Mouse (Mus musculus) stomach, postnatal 0 days (tissue): ENCODE data around the gene Gm49416. TPM values are rescaled to one million over a fixed set of nuclear protein-coding genes. Genes with fewer than 3 reads are reported as not detected.
"Not testable (repeated sequence)": the region's sequence is repeated elsewhere in the genome, so short reads cannot be mapped to it uniquely, and the experiment has no call there.

Experiments used
- ATAC-seq: fragments of 200-750 bp; cut with Nextera tagmentation; 2 replicates; pipeline ENCODE4 v1.8.0; 2017; ENCODE audit not compliant: low FRiP score, low TSS enrichment
- DNase-seq: peaks from one replicate; pipeline ENCODE4 v3.0.0-alpha.2; 2016; ENCODE audit warnings: low spot score
- H3K27ac ChIP-seq: fragments of 300-500 bp; sonication (generic); replicated peaks from 2 replicates; pipeline ENCODE4 v1.5.1; 2014; ENCODE audit warnings: mild to moderate bottlenecking, control low read depth
- H3K27me3 ChIP-seq: fragments of 300-500 bp; sonication (generic); 2 replicates; pipeline ENCODE4 v1.6.1; 2014; ENCODE audit warnings: low read length; ENCODE audit not compliant: control insufficient read depth, insufficient read depth
- H3K36me3 ChIP-seq: fragments of 300-500 bp; sonication (generic); 2 replicates; pipeline ENCODE4 v1.6.1; 2014; ENCODE audit warnings: low read length, mixed read lengths; ENCODE audit not compliant: control insufficient read depth, insufficient read depth
- H3K4me1 ChIP-seq: fragments of 300-500 bp; sonication (generic); replicated peaks from 2 replicates; pipeline ENCODE4 v1.6.1; 2014; ENCODE audit warnings: antibody characterized with exemption; ENCODE audit not compliant: control insufficient read depth, insufficient read depth
- H3K4me2 ChIP-seq: fragments of 300-500 bp; sonication (generic); replicated peaks from 2 replicates; pipeline ENCODE4 v1.6.1; 2014; ENCODE audit warnings: low read depth, mild to moderate bottlenecking, control low read depth, moderate library complexity
- H3K4me3 ChIP-seq: fragments of 300-500 bp; sonication (generic); 2 replicates; pipeline ENCODE4 v1.5.1; 2014; ENCODE audit warnings: low read depth, low read length, control low read depth
- H3K9ac ChIP-seq: fragments of 300-500 bp; sonication (generic); 2 replicates; pipeline ENCODE4 v1.6.1; 2014; ENCODE audit warnings: mild to moderate bottlenecking, low read length, control low read depth, mixed read lengths
- H3K9me3 ChIP-seq: fragments of 300-500 bp; sonication (generic); 2 replicates; pipeline ENCODE4 v1.6.1; 2016; ENCODE audit warnings: low read length; ENCODE audit not compliant: control insufficient read depth
- CTCF ChIP-seq: IDR thresholded peaks from 2 replicates; pipeline ENCODE4 v1.5.1; 2016; ENCODE audit warnings: antibody characterized with exemption, low read depth, mild to moderate bottlenecking, moderate library complexity
- EP300 ChIP-seq: optimal IDR thresholded peaks from 2 replicates; pipeline ENCODE3; 2016; ENCODE audit warnings: antibody characterized with exemption
- WGBS: fragments of 180-500 bp; shearing (Covaris S2); extraction: QIAGEN DNeasy Blood & Tissue Kit; methylation state at CpG from one replicate; pipeline ENCODE4 v1.1.7; 2014; 5-methylcytosine and 5-hydroxymethylcytosine counted together
- polyA plus RNA-seq: library from polyadenylated mRNA; unstranded; fragments of >200 nt; fragmentation: Nextera tagmentation; extraction: Ambion mirVana; gene quantifications from 2 replicates; pipeline ENCODE4 v1.2.1, GENCODE M21; 2015

Gm49416 gene
- polyA plus RNA-seq, 1 experiment from 2014 or later, result not detected

GRCm38 (mm10) chr19:8883616-8884015 is 5.1 kb upstream of the Gm49416 start, which contains the start of the genes Lbhd1 and Gm49403:
Gene Lbhd1, plus strand, starts transcription at chr19:8883732.
Gene Gm49403, plus strand, starts transcription at chr19:8883930.
- H3K9me3 ChIP-seq, result no peaks in the 10 kb centered on the region
- no peak within 1 kb of the TSS for H3K4me2 ChIP-seq
- TF ChIP-seq EP300 (no peak), CTCF (no peak)
- H3K36me3 ChIP-seq, result no peaks in the 10 kb centered on the region
- ATAC-seq (no peak), DNase-seq (no peak)
- H3K27ac ChIP-seq, result no peak within 1 kb of the TSS
- no peak within 1 kb of the TSS for H3K9ac ChIP-seq
- H3K4me3 ChIP-seq, result no peak within 1 kb of the TSS
- WGBS, result 80% methylated on average over 3 of the region's 3 CpGs
- no peaks in the 10 kb centered on the region for H3K27me3 ChIP-seq
- peaks cover 4% of the 10 kb centered on the region; the same call in 1 of the 2 replicates for H3K4me1 ChIP-seq

GRCm38 (mm10) chr19:8886916-8887584 is 1.7 kb upstream of the Gm49416 start:
- DNase-seq, result no peak

GRCm38 (mm10) chr19:8887585-8888463 is 902 bp upstream of the Gm49416 start:
- ATAC-seq (no peak), DNase-seq (peak; percentile 19)
- H3K9ac ChIP-seq, result peak overlapping the region; percentile 78
- peak overlapping the region; percentile 75 for H3K27ac ChIP-seq
- no peaks in the 10 kb centered on the region for H3K9me3 ChIP-seq
- H3K4me3 ChIP-seq, result peak overlapping the region; percentile 69
- WGBS, result 14% methylated on average over 19 of the region's 19 CpGs
- no peaks in the 10 kb centered on the region for H3K36me3 ChIP-seq
- no peaks in the 10 kb centered on the region for H3K27me3 ChIP-seq
- TF ChIP-seq CTCF (no peak), EP300 (no peak)
- H3K4me2 ChIP-seq, result peak overlapping the region; percentile 63
- H3K4me1 ChIP-seq, result peaks cover 4% of the 10 kb centered on the region; the same call in 1 of the 2 replicates

More at GRCm38 (mm10) chr19:8886916-8887584, 1.7 kb upstream of the Gm49416 start:
- Histone ChIP-seq H3K27me3 (no peaks in the 10 kb centered on the region), H3K9ac (no peak overlapping the region), H3K9me3 (no peaks in the 10 kb centered on the region), H3K27ac (no peak overlapping the region; the same call in 1 of the 2 replicates), H3K4me2 (no peak overlapping the region; the same call in 1 of the 2 replicates), H3K36me3 (no peaks in the 10 kb centered on the region), H3K4me1 (peaks cover 4% of the 10 kb centered on the region; the same call in 1 of the 2 replicates), H3K4me3 (no peak overlapping the region)
- no peak for ATAC-seq
- no peak for TF ChIP-seq CTCF
- WGBS, result 55% methylated on average over 1 of the region's 1 CpGs

- H3K4me3 ChIP-seq, result peak within 1 kb of the TSS; percentile 88
- peaks cover 4% of the 10 kb centered on the region; the same call in 1 of the 2 replicates for H3K36me3 ChIP-seq
- 0 out of 2 replicates have a peak, but pooled peaks cover 3% of the 10 kb centered on the region for H3K4me1 ChIP-seq
- H3K27me3 ChIP-seq, result no peaks in the 10 kb centered on the region
- DNase-seq, result peak; percentile 88
- no peaks in the 10 kb centered on the region for H3K9me3 ChIP-seq
- peak within 1 kb of the TSS; percentile 91 for H3K9ac ChIP-seq
- peak within 1 kb of the TSS; percentile 87 for H3K4me2 ChIP-seq
- peak; percentile 56 for ATAC-seq
- peak within 1 kb of the TSS; percentile 92 for H3K27ac ChIP-seq
- 1% methylated on average over 51 of the region's 54 CpGs for WGBS
- TF ChIP-seq EP300 (no peak), CTCF (no peak)
Observed at GRCm38 (mm10) chr19:8892829-8893766, 4.4 kb downstream of the Gm49416 start, which contains the start of gene Ints5. Gene Ints5, plus strand, starts transcription at chr19:8893005.

- ATAC-seq, result no peak
Observed at GRCm38 (mm10) chr19:8895397-8895960, 6.8 kb downstream of the Gm49416 start.

GRCm38 (mm10) chr19:8896231-8896630 is 7.5 kb downstream of the Gm49416 start:
- WGBS, result 80% methylated on average over 5 of the region's 5 CpGs
- not testable (repeated sequence) for H3K9ac ChIP-seq, H3K36me3 ChIP-seq, DNase-seq, H3K9me3 ChIP-seq, H3K27ac ChIP-seq, H3K27me3 ChIP-seq, ATAC-seq, H3K4me1 ChIP-seq, H3K4me2 ChIP-seq, H3K4me3 ChIP-seq

More at GRCm38 (mm10) chr19:8895397-8895960, 6.8 kb downstream of the Gm49416 start:
- 88% methylated on average over 9 of the region's 9 CpGs for WGBS
- Histone ChIP-seq H3K27ac (no peak overlapping the region), H3K4me1 (0 out of 2 replicates have a peak, but pooled peaks cover 3% of the 10 kb centered on the region), H3K9me3 (no peaks in the 10 kb centered on the region), H3K9ac (no peak overlapping the region), H3K36me3 (peaks cover 4% of the 10 kb centered on the region; the same call in 1 of the 2 replicates), H3K4me3 (no peak overlapping the region), H3K4me2 (no peak overlapping the region), H3K27me3 (no peaks in the 10 kb centered on the region)
- no peak for DNase-seq
- TF ChIP-seq EP300, result no peak
- no peak for TF ChIP-seq CTCF

GRCm38 (mm10) chr19:8897211-8897864 is 8.6 kb downstream of the Gm49416 start:
- ATAC-seq (peak; percentile 60), DNase-seq (peak; percentile 53)
- 18% methylated on average over 21 of the region's 21 CpGs for WGBS

More at GRCm38 (mm10) chr19:8897211-8897864, 8.6 kb downstream of the Gm49416 start:
- not testable (repeated sequence) for H3K36me3 ChIP-seq, H3K9me3 ChIP-seq, H3K4me1 ChIP-seq, H3K27me3 ChIP-seq
- peak overlapping the region; percentile 58 for H3K4me2 ChIP-seq
- peak overlapping the region; percentile 89 for H3K27ac ChIP-seq
- H3K9ac ChIP-seq, result peak overlapping the region; percentile 60
- H3K4me3 ChIP-seq, result peak overlapping the region; percentile 82
